24 mouse cellular contexts compared by ENCODE assay signal in genomic region chr2:29591626-29592025, GRCm38 (mm10). TPM values are rescaled to one million over a fixed set of nuclear protein-coding genes. Genes with fewer than 3 reads are reported as not detected.
DNase-seq lines count a peak whose midpoint lies in the region; ATAC-seq and TF ChIP-seq lines count a peak whose summit lies in the region.
"Had no signal": no experiment of that assay in that cellular context is flagged by ENCODE, and none has a peak within 500 bp of the region (broad histone marks: within the 10 kb centered on the region; RNA-seq: fewer than 3 reads in every experiment).

No protein-coding gene starts in this region.

- no peaks in the 10 kb centered on the region for H3K36me3 ChIP-seq in forebrain, embryonic 10.5 days (replicated peaks)
- H3K36me3 ChIP-seq: embryonic facial prominence, embryonic 15.5 days; forebrain, embryonic 12.5 days; heart, embryonic 10.5 days; hindbrain, embryonic 12.5 days had no signal

- no peak for TF ChIP-seq POLR2A in cerebellum, adult 2 months (IDR thresholded peaks at IDR 0.05; ENCODE audit: borderline replicate concordance, insufficient read depth, low read length)

- H3K4me3 ChIP-seq in cerebellum, adult 2 months (replicated peaks; ENCODE audit: insufficient read depth, low read depth, low read length) = no peak overlapping the region
- no peak overlapping the region for H3K4me3 ChIP-seq in forebrain, embryonic 10.5 days
- H3K4me3 ChIP-seq: embryonic facial prominence, embryonic 15.5 days; erythroblast, embryonic 14.5 days; forebrain, embryonic 12.5 days; heart, embryonic 10.5 days; hindbrain, embryonic 12.5 days had no signal

- no peak for DNase-seq in cerebellum, postnatal 4 days (ENCODE audit: low spot score in 2 of 2)
- peak; percentile 82 to 86 for DNase-seq in cerebellum, adult 2 months
- DNase-seq in cerebellum, postnatal 10 days = peak; percentile 48 to 78
- no peak for DNase-seq in MN1 (ENCODE audit: low spot score)
- no peak for DNase-seq in urinary bladder, postnatal 25 days (ENCODE audit: low spot score)
- no peak for DNase-seq in forebrain, embryonic 10.5 days (ENCODE audit: extremely low spot score, low spot score)
- DNase-seq: adrenal gland, postnatal 14 days; B cell, adult 2 months; gastrocnemius, postnatal 10 days; heart, adult 18-20 months; heart, postnatal 10 days; heart, postnatal 4 days had no signal

- whole genome bisulfite sequencing in cerebellum, adult 2 months = 10% methylated on average over 6 of the region's 6 CpGs
- WGBS in forebrain, embryonic 10.5 days = 90% methylated on average over 6 of the region's 6 CpGs

- no peaks in the 10 kb centered on the region for H3K27me3 ChIP-seq in cerebellum, adult 2 months (ENCODE audit: control insufficient read depth, insufficient read depth, low read length)
- peaks cover 29% of the 10 kb centered on the region for H3K27me3 ChIP-seq in forebrain, embryonic 10.5 days (ENCODE audit: poor library complexity, severe bottlenecking)
- H3K27me3 ChIP-seq: embryonic facial prominence, embryonic 15.5 days; hindbrain, embryonic 12.5 days had no signal

- H3K27ac ChIP-seq in cerebellum, adult 2 months (ENCODE audit: insufficient read depth, low read length) = no peak overlapping the region
- no peak overlapping the region for H3K27ac ChIP-seq in forebrain, embryonic 10.5 days
- H3K27ac ChIP-seq: embryonic facial prominence, embryonic 15.5 days; forebrain, embryonic 12.5 days; heart, embryonic 10.5 days; hindbrain, embryonic 12.5 days had no signal

- no peaks in the 10 kb centered on the region; the same call in 1 of the 2 replicates for H3K9me3 ChIP-seq in forebrain, embryonic 10.5 days
- H3K9me3 ChIP-seq: embryonic facial prominence, embryonic 15.5 days; forebrain, embryonic 12.5 days; heart, embryonic 10.5 days; hindbrain, embryonic 12.5 days had no signal

- ATAC-seq in cerebellum, adult (ENCODE audit: insufficient number of reproducible peaks, low FRiP score, low TSS enrichment) = peak; percentile 66; the same call in 1 of the 2 replicates
- ATAC-seq: activated CD4-positive, CD25-positive, alpha-beta regulatory T cell, adult 4 months; forebrain, embryonic 16.5 days; hindbrain, embryonic 16.5 days; inflammation-experienced regulatory T-cells, adult 6 months; intestine, postnatal 0 days; Patski had no signal

- peaks cover 26% of the 10 kb centered on the region for H3K4me1 ChIP-seq in cerebellum, adult 2 months (ENCODE audit: control insufficient read depth, insufficient read depth, low read length)
- peaks cover 20% of the 10 kb centered on the region for H3K4me1 ChIP-seq in forebrain, embryonic 10.5 days
- H3K4me1 ChIP-seq: embryonic facial prominence, embryonic 15.5 days had no signal

- no peak for TF ChIP-seq CTCF in cerebellum, adult 2 months (IDR thresholded peaks at IDR 0.05; ENCODE audit: borderline replicate concordance, insufficient read depth, low read depth, low read length)

RNA-seq across cellular contexts. Expression of gene Rapgef1, which starts 27.9 kb away (rescaled TPM):
- polyA plus RNA-seq in cerebellum, adult 2 months (2012; rRNA removed) = 72.6 and 80.3 TPM in 2 replicates
- polyA plus RNA-seq in forebrain, embryonic 10.5 days (2016; fragmentation: Nextera tagmentation; extraction: Ambion mirVana) = 15.9 and 17.2 TPM in 2 replicates

Comparison
In these comparisons a context has a peak if more than half of its experiments do, and no peak if none do; other contexts are left out.
1. DNase-seq: peak in cerebellum, adult 2 months (2 of 2) and cerebellum, postnatal 10 days (2 of 2); none in cerebellum, postnatal 4 days (0 of 2), MN1 (single experiment), urinary bladder, postnatal 25 days (single experiment) and forebrain, embryonic 10.5 days (single experiment).